Mouse (Mus musculus): ENCODE measurements around the gene Fgfr2. TPM values are rescaled to one million over a fixed set of nuclear protein-coding genes. Genes with fewer than 3 reads are reported as not detected.

Gene Fgfr2
- total RNA-seq, 2 experiments from 2014 or later = 2.1 to 3.9 TPM

- intact Hi-C loops (cut with DNase I) = no loop called here
- no peak for DNase-seq
Observed at GRCm38 (mm10) chr7:130785923-130786575, 2337.1 kb downstream of the Fgfr2 start.

- intact Hi-C loops (cut with DNase I) = no loop called here
Observed at GRCm38 (mm10) chr7:130782501-130783050, 2340.6 kb downstream of the Fgfr2 start.

GRCm38 (mm10) chr7:130780866-130781419 lies 2342.2 kb downstream of the Fgfr2 start:
- no peak for DNase-seq
- intact Hi-C loops (cut with DNase I) = no loop called here

More at GRCm38 (mm10) chr7:130782501-130783050, 2340.6 kb downstream of the Fgfr2 start:
- DNase-seq = no peak

- no peak for DNase-seq
- intact Hi-C loops (cut with DNase I) = loop anchor here (1.0 kb wide), 1 partner anchor 140 kb away; no protein-coding TSS in a partner anchor
Observed at GRCm38 (mm10) chr7:130773914-130774630, 2349.1 kb downstream of the Fgfr2 start, which contains the start of gene Btbd16. TSS of gene Btbd16 (plus strand) at chr7:130774069.

- peak; percentile 56 to 73 for DNase-seq
- intact Hi-C loops (cut with DNase I) = loop anchor here (1.0 kb wide), 1 partner anchor 141 kb away; no protein-coding TSS in a partner anchor
Observed at GRCm38 (mm10) chr7:130773171-130773830, 2349.8 kb downstream of the Fgfr2 start.

- DNase-seq = peak; percentile 78 to 88
- intact Hi-C loops (cut with DNase I) = loop anchor here (1.0 to 2.0 kb wide), 3 partner anchors 56 to 272 kb away; no protein-coding TSS in a partner anchor
Observed at GRCm38 (mm10) chr7:130770707-130771106, 2352.4 kb downstream of the Fgfr2 start.

- intact Hi-C loops (cut with DNase I) = no loop called here
- no peak for DNase-seq
Observed at GRCm38 (mm10) chr7:130768151-130768550, 2355.0 kb downstream of the Fgfr2 start.

- intact Hi-C loops (cut with DNase I) = no loop called here
- no peak for DNase-seq
Observed at GRCm38 (mm10) chr7:130766411-130767170, 2356.6 kb downstream of the Fgfr2 start.

GRCm38 (mm10) chr7:130764160-130764559 lies 2359.0 kb downstream of the Fgfr2 start:
- intact Hi-C loops (cut with DNase I) = loop anchor here (5.0 kb wide), 1 partner anchor 232 kb away; no protein-coding TSS in a partner anchor
- DNase-seq = no peak

GRCm38 (mm10) chr7:130762071-130762897 lies 2360.9 kb downstream of the Fgfr2 start:
- peak; percentile 64 to 78 for DNase-seq
- intact Hi-C loops (cut with DNase I) = loop anchor here (2.0 to 5.0 kb wide), 2 partner anchors 89 to 230 kb away; no protein-coding TSS in a partner anchor

GRCm38 (mm10) chr7:130757326-130757865 lies 2365.8 kb downstream of the Fgfr2 start:
- intact Hi-C loops (cut with DNase I) = loop anchor here (5.0 kb wide), 1 partner anchor 150 kb away; no protein-coding TSS in a partner anchor
- no peak for DNase-seq

- intact Hi-C loops (cut with DNase I) = loop anchor here (5.0 kb wide), 1 partner anchor 149 kb away; no protein-coding TSS in a partner anchor
Observed at GRCm38 (mm10) chr7:130756343-130756835, 2366.8 kb downstream of the Fgfr2 start.

GRCm38 (mm10) chr7:130754790-130755189 lies 2368.4 kb downstream of the Fgfr2 start:
- intact Hi-C loops (cut with DNase I) = loop anchor here (2.0 to 5.0 kb wide), 2 partner anchors 82 to 147 kb away; no protein-coding TSS in a partner anchor
- peak in 1 of 2 experiments; percentile 53 for DNase-seq

More at GRCm38 (mm10) chr7:130756343-130756835, 2366.8 kb downstream of the Fgfr2 start:
- no peak for DNase-seq

- no peak for DNase-seq
- intact Hi-C loops (cut with DNase I) = no loop called here
Observed at GRCm38 (mm10) chr7:130751678-130752077, 2371.5 kb downstream of the Fgfr2 start.

- DNase-seq = no peak
- intact Hi-C loops (cut with DNase I) = no loop called here
Observed at GRCm38 (mm10) chr7:130750752-130751490, 2372.2 kb downstream of the Fgfr2 start.

- intact Hi-C loops (cut with DNase I) = no loop called here
- DNase-seq = no peak
Observed at GRCm38 (mm10) chr7:130749165-130749564, 2374.0 kb downstream of the Fgfr2 start.

Data from heart, postnatal 14 days (tissue).